Mouse (Mus musculus): ENCODE data around the gene Usp34.

DNA sequence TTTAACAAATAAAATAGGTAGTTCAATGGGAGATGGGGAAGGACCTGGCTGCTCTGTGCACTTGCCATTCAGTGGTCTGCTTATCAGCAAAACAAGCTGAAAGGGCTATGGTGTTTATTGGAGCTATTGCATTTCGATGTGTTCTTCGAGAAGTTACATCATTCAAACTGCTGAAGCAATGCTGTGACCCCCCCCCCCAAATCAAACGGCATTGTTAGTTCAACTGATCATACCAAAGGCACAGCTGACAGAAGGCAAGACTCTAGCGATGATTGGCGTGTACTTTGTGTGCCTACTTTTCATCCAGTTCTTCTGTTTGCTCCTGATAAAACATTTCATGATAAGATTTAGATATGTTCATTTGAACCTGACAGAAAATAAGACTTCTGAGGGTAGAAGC is 191.9 kb downstream of the Usp34 start:
- no peak for TF ChIP-seq CTCF (IDR thresholded peaks at IDR 0.05; ENCODE audit: control insufficient read depth, insufficient read depth, low read length)
- no peak for TF ChIP-seq POLR2A (IDR thresholded peaks at IDR 0.05; ENCODE audit: borderline replicate concordance, control insufficient read depth, low read depth, low read length)
